Mouse (Mus musculus) cortical plate, adult 2 months (tissue): ENCODE measurements around the gene Mcemp1.

Experiments
- CTCF ChIP-seq: fragments of 200-500 bp; IDR thresholded peaks from 2 replicates; pipeline ENCODE4 v1.5.1; 2011; ENCODE audit warnings: mild to moderate bottlenecking, control low read depth, low read length; ENCODE audit not compliant: insufficient read depth; ENCODE audit errors: extremely low read depth
- POLR2A ChIP-seq: fragments of 200-500 bp; IDR thresholded peaks from 2 replicates; pipeline ENCODE4 v1.6.1; 2011; ENCODE audit warnings: mild to moderate bottlenecking, low read length, control low read depth; ENCODE audit not compliant: insufficient read depth; ENCODE audit errors: extremely low read depth

GRCm38 (mm10) chr8:3717321-3717954 is 51.9 kb downstream of the Mcemp1 start:
- TF ChIP-seq CTCF (no peak), POLR2A (no peak)
